ENCODE assay signal across 9 mouse cellular contexts in the genomic region with DNA sequence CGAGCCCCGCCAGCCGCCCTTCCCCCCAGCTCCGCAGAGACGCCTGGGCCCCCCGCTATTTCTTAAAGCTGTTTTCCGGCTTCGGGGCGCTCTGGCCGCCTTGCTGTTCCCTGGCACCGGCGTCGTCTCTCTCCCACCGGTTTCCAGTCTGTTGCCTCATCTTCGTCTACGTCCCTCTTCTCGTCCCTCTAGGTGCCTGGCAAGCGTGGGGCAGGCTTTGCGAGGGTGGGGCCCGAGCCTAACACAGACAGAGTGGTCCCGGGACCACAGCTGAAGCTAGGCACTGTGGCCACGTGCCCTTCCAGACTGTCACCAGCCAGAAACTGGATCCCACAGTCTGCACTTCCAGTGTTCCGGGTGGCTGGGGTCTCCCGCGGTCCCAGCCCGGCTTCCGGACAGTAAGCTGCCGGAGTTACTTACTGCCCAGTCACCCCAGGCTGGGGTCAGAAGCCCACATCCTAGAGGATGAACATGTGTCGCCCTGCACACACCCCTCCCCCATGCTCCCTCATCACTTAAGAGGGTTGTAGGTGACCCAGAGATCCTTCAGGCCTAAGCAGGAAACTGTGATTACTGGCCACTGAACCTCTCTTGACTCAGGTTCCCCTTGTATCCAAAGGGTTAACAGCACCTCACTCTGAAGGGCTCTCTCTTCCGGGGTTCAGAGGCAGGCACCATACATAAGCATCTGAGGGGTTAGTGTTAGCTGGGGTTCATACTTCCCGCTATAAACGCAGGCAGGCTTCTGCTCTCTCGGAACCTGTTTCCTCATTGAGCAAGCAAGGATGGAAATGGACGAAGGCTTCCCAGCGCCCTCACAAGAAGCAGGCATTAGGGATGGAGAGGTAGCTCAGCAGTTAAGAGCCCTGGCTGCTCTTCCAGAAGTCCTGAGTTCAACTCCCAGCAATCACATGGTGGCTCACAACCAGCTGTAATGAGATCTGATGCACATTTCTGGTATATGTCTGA. TPM values are rescaled to one million over a fixed set of nuclear protein-coding genes. Genes with fewer than 3 reads are reported as not detected.
DNase-seq lines count a peak whose midpoint lies in the region; ATAC-seq lines count a peak whose summit lies in the region.
"Had no signal": no experiment of that assay in that cellular context is flagged by ENCODE, and none has a peak within 500 bp of the region (broad histone marks: within the 10 kb centered on the region; RNA-seq: fewer than 3 reads in every experiment).

No protein-coding gene starts in this region.

- ATAC-seq in heart, embryonic 15.5 days (replicated peaks; ENCODE audit: insufficient number of reproducible peaks, insufficient read depth, low FRiP score, low read depth) = no peak

- peak overlapping the region; percentile 62 for H3K4me3 ChIP-seq in heart, embryonic 15.5 days

- peaks cover 22% of the 10 kb centered on the region for H3K4me1 ChIP-seq in heart, embryonic 15.5 days (replicated peaks)

- no peaks in the 10 kb centered on the region for H3K36me3 ChIP-seq in heart, embryonic 15.5 days

- H3K9me3 ChIP-seq in heart, embryonic 15.5 days (replicated peaks) = no peaks in the 10 kb centered on the region

- H3K27ac ChIP-seq in heart, embryonic 15.5 days = no peak overlapping the region

- H3K4me2 ChIP-seq in heart, embryonic 15.5 days = peak overlapping the region; percentile 100

- H3K27me3 ChIP-seq in heart, embryonic 15.5 days = peaks cover 68% of the 10 kb centered on the region

- DNase-seq in heart, adult 11 months = no peak
- peak; percentile 41 for DNase-seq in embryo, embryonic 10.5 days (ENCODE audit: low spot score)
- DNase-seq in induced T-regulatory cell, adult 2 months (ENCODE audit: low read depth) = peak; percentile 31
- peak; percentile 57 for DNase-seq in neural tube, embryonic 10.5 days (ENCODE audit: extremely low spot score, low spot score)
- DNase-seq in adrenal gland, postnatal 10 days = no peak
- DNase-seq in lung, postnatal 14 days = no peak
- no peak for DNase-seq in right cerebral cortex, postnatal 25 days

- 4% methylated on average over 35 of the region's 35 CpGs for WGBS in heart, embryonic 15.5 days

- peak overlapping the region; percentile 48; the same call in 1 of the 2 replicates for H3K9ac ChIP-seq in heart, embryonic 15.5 days

RNA-seq across cellular contexts. Expression of a gene that starts 1.2 kb away (rescaled TPM):
- not detected in 2 replicates for polyA plus RNA-seq in heart, embryonic 15.5 days (2015; fragmentation: Nextera tagmentation; extraction: Ambion mirVana)
- under 1 TPM; 0.27 to 0.39 TPM for total RNA-seq in adrenal gland, postnatal 10 days (2021)

RNA-seq across cellular contexts. Expression of a gene that starts 36.6 kb away (rescaled TPM):
- 0.04 and 0.18 TPM in 2 replicates for polyA plus RNA-seq in heart, embryonic 15.5 days (2015; fragmentation: Nextera tagmentation; extraction: Ambion mirVana)
- total RNA-seq in adrenal gland, postnatal 10 days (2021) = not detected
- total RNA-seq: ES-E14 had no signal

RNA-seq across cellular contexts. Expression of a gene that starts 40.1 kb away (rescaled TPM):
- polyA plus RNA-seq in heart, embryonic 15.5 days (2015; fragmentation: Nextera tagmentation; extraction: Ambion mirVana) = 0.43 and 0.68 TPM in 2 replicates
- total RNA-seq in adrenal gland, postnatal 10 days (2021) = 10 to 100 TPM; 11.3 to 11.4 TPM

Comparison
In these comparisons a context has a peak if more than half of its experiments do, and no peak if none do; other contexts are left out.
1. DNase-seq: peak in embryo, embryonic 10.5 days (single experiment), induced T-regulatory cell, adult 2 months (single experiment) and neural tube, embryonic 10.5 days (single experiment); none in heart, adult 11 months (single experiment), adrenal gland, postnatal 10 days (single experiment), lung, postnatal 14 days (single experiment) and right cerebral cortex, postnatal 25 days (single experiment).